Mouse (Mus musculus) lung, postnatal 0 days (tissue): ENCODE measurements around the gene Ndufb2.

Experiments used
- CTCF ChIP-seq: IDR thresholded peaks from 2 replicates; pipeline ENCODE4 v1.5.1; 2016; ENCODE audit warnings: antibody characterized with exemption, mild to moderate bottlenecking
- EP300 ChIP-seq: IDR thresholded peaks from 2 replicates; pipeline ENCODE4 v1.6.1; 2016; ENCODE audit warnings: antibody characterized with exemption, mild to moderate bottlenecking, control low read depth

DNA sequence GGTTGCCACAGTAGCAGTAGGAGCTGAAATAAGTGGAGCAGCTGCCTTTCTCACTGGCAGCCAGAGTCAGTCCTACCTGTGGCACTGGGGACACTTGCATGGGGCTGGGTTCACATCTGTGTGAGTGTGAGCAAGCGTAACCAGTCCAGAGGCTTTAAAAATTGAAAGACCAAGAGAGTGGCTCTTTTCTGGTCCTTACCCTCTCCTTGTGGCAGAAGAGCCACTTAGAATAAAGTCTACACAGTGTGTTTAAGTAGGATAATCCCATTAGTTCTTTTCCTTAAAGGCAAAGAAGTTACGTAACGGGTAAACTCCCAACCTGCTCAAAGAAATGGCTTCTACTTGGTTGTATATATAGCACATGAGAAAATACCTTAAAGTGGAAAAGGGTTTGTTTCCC is 8.5 kb downstream of the Ndufb2 start:
- TF ChIP-seq EP300, result no peak
- no peak for TF ChIP-seq CTCF
